Mouse (Mus musculus) spleen, postnatal 36 days (tissue): ENCODE results near the gene Dscaml1.

Experiments used
- DNase-seq, 2 experiments: peaks; one replicate each; pipeline ENCODE4 v3.0.0; 2022; ENCODE audit warnings: low spot score in 2 of 2, mixed read lengths in 1 of 2

The Dscaml1 gene

GRCm38 (mm10) chr9:45454889-45455610 lies 28.6 kb downstream of the Dscaml1 start:
- no peak for DNase-seq

- no peak for DNase-seq
These were observed 30.8 kb downstream of the Dscaml1 start for GRCm38 (mm10) chr9:45457200-45457599.

- DNase-seq: no peak
These were observed 31.9 kb downstream of the Dscaml1 start for GRCm38 (mm10) chr9:45458363-45458762.

DNA sequence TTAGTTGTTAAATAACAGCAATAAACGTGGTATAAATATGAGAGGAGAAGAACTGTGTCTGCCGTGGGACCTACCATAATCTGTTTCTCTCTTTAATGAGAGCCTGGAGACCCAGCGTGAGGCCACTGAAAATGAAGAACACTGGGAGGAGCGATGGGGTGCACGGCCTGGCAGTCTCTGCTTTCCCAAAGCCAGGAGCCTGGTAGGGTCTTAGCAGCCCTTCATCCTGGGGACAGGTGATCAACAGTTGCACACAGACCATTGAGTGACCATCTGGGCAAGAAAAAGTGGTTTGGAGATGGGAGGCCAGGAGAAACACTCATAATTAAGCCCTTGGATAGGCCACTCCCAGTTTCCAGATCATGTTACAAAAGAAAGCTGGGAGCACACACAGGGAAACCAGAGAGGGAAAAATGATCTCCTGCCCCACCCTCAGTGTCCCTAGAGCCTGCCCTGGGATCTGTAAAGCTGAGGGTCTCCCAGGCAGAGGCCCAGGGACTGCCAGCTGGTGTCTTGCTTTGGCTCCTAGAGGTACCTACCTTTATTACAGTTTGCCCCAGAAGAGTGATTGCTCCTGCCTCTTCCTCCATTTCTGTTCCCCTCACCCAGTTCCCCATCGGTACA lies 39.1 kb downstream of the Dscaml1 start:
- DNase-seq: no peak

DNA sequence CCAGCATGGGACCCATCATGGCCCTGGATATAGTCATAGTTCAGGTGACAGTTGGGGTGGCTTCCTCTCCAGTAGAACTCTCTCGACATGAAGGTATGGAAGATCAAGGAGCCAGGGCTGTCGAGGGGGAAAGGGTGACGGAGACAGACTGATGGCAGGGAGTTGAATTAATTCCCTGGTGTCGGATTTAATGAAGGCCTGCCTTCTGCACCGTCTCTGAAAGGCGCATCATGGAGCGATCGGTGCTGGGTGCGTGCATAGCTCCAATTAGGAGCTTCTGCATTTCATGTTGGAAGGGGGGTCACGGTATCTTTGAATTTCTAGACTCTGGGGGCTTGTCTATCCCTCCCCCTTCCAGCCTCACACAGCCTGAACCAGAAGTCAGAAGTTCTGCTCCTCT lies 41.8 kb downstream of the Dscaml1 start:
- no peak for DNase-seq

GRCm38 (mm10) chr9:45470746-45471471 lies 44.5 kb downstream of the Dscaml1 start:
- no peak for DNase-seq

- DNase-seq: no peak
These were observed 45.3 kb downstream of the Dscaml1 start for GRCm38 (mm10) chr9:45471691-45472090.

DNA sequence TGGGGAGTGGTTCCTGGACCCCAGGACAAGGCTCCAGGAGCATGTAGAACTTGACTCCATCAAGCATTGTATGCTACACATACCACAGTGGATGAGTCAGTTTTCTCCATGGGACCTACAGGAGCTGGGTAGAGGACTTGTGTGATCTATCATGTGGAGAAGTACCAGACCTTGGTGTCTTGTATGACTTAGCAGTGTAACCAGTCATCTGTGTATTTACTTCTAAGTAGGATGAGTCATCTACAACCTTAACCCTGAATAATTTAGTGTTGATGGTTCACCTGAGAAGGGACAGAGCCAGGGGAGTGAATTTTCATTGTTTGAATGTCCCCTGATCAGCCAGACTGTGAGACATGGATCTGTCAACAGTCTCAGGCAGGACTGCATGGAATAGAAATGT lies 48.4 kb downstream of the Dscaml1 start:
- DNase-seq: no peak

- no peak for DNase-seq
These were observed 54.5 kb downstream of the Dscaml1 start for GRCm38 (mm10) chr9:45480936-45481335.

GRCm38 (mm10) chr9:45486665-45487074 lies 60.2 kb downstream of the Dscaml1 start:
- no peak for DNase-seq

DNA sequence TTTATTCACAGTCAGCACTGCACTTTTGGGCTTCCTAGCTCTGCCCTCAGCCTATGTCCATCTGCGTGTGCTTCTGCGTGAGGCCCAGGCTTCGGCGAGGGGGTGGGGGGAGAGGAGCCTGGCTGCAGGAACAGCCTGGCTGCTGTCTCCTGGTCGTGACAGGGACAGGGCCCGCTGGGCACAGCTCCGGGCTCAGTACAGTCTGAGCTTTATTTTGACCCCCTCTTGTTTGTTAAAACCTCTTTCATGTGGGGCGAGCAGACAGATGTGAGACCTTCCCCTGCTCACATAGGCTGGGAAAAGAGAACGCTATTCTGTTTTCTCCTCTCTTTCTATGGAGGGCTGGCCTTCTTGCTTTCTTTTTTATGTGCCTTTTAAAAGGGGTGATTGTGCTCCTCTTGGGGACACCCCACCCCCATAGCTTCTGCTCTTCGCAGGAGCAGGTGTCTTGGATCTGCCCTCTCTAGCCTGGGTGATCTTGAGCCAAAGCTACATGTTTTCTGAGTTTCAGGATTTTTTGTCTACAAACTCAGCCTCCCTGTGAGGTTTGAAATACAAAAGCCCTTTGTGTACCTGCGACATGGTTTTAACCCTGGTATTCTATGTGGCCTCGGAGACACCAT lies 60.9 kb downstream of the Dscaml1 start:
- DNase-seq: no peak

DNA sequence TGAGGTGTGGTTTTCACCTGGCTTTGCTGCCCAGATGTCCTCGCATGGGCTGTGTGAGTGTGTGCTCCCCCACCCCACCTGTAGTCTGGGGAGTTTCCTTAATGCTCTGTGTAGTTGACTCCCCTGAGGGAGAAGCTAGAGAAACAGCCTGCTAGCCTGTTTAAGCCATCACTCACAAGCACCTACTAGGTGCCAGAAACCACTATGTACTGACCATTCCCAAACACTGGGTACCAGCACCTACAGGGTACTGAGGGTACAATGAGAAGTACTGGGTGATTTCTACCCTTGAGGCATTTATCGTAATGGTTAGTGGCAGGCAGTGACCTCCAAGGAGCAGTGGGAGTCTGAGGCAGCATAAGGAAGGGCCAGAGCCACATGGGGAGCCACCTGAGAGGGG lies 64.5 kb downstream of the Dscaml1 start:
- DNase-seq: no peak

GRCm38 (mm10) chr9:45494889-45495288 lies 68.5 kb downstream of the Dscaml1 start:
- no peak for DNase-seq

DNA sequence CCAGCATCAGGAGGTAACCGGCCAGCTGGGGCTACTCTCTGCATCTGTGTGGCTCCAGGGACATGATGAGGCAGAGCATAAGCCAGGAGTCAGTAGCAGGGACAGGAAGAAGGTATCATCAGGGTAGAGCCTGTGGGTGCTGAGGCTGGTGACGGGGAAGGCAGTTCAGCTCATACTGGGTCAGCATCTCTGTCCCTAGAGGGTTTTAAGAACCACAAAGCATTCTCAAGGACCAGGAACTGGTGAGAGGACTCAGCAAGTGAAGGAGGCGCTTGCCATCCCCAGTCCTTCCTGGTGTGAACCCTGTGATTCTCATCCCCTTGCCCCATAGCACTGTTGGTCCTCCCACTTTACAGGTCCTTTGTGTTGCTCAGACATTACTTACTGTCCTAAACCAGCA lies 69.9 kb downstream of the Dscaml1 start:
- no peak for DNase-seq

- DNase-seq: no peak
These were observed 70.5 kb downstream of the Dscaml1 start for GRCm38 (mm10) chr9:45496944-45497343.

DNA sequence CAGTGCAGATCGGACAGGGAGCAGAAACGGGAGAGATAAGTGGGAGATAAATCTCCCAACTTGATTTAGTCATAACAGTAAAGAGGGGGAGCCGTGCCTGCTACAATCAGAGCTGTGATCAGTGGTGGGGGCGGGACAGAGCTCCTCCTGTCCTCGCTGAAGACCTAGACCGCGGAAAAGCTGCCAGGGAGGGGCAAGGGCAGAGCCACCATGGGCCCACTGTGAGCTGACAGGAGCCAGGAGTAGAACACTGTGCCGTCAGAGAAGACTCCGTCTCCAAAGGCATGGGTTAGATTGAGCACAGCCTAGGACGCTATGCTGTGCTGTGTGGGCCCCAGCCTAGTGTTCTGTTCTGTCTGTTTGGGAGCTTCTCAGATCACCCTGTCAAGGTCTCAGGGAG lies 72.8 kb downstream of the Dscaml1 start:
- no peak for DNase-seq

DNA sequence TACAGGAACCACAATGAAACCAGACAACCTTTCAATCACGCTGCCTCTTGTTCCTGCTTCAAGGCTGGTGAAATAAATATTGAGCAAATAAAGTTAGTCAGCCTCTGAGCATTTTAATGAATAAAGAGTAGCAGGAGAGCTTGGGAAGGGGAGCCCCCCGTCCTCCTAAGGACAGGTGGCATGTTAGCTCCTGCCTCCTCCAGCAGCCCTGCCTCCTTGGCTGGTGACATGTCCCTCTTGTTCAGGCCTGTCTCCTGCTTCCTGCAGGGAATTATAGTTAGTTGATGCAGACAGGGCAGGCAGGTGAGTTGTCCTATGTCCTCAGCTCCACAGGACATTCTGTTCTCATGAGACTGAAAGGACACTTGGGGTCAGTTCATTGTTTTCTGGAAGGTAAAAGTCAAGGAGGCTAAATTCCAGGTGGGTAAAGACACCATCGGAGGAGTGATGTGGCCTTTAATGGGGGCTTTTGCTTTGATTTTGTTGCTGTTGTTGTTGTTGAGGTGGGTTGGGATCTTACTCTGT lies 73.7 kb downstream of the Dscaml1 start:
- DNase-seq: no peak

GRCm38 (mm10) chr9:45501295-45501927 lies 75.0 kb downstream of the Dscaml1 start:
- DNase-seq: no peak

DNA sequence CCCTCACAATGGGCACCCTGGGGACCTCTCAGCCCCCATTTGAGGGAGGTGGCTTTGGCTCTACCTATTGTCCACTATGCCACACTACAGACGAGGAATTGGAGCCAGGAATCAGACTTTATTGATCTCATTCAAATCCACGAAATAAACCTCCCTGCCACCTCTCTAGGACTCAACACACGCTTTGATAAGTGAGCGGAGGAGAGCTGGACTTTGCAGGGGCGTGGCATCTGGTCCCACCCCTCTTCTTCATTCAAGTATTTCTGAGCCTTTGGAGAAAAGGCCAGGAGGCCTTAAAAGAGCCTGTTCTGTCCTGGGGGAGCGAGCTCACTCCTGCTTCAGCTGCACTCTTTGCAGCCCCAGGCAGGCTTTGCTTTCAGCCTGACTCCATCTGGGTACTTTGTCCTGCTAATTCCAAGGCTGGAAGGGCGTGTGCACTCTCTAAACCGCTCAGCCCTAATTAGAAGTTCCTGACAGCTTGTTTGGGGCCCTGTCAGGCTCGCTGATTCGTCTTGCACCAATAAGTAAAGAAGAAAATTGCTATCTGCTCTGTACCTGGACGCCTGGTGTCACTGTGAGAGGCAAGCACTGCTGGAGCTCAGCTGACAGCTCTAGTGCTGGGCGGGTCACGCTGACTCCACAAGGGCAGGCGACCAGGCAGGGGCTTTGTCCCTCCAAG lies 75.7 kb downstream of the Dscaml1 start:
- no peak for DNase-seq

DNA sequence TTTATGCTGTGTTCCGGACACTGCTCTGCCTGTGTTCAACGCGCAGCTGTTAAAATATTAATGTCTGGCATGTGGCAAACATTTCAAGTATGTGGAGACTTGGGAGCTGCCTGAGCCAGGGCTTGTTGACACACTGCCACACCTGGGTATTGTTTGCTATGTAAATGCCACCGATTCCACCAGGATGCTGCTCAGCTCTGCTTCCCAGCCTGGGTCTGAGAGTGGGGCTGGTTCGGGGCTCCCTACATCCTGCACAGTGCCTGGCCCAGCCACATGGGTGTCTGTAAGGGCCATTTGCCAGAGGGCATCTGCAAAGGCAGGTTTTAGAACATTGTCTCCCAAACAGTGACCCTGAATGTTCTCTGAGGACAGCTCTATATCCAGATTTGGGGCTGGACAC lies 78.5 kb downstream of the Dscaml1 start:
- DNase-seq: no peak

GRCm38 (mm10) chr9:45505487-45505939 lies 79.1 kb downstream of the Dscaml1 start:
- no peak for DNase-seq
